Mouse (Mus musculus): ENCODE measurements at regions not wholly inside any gene's neighbourhood (a gene's known extent, or its start where the extent isn't known, plus 50 kb on each side); places are given as distances from the start of the nearest gene placed in this dataset.

DNA sequence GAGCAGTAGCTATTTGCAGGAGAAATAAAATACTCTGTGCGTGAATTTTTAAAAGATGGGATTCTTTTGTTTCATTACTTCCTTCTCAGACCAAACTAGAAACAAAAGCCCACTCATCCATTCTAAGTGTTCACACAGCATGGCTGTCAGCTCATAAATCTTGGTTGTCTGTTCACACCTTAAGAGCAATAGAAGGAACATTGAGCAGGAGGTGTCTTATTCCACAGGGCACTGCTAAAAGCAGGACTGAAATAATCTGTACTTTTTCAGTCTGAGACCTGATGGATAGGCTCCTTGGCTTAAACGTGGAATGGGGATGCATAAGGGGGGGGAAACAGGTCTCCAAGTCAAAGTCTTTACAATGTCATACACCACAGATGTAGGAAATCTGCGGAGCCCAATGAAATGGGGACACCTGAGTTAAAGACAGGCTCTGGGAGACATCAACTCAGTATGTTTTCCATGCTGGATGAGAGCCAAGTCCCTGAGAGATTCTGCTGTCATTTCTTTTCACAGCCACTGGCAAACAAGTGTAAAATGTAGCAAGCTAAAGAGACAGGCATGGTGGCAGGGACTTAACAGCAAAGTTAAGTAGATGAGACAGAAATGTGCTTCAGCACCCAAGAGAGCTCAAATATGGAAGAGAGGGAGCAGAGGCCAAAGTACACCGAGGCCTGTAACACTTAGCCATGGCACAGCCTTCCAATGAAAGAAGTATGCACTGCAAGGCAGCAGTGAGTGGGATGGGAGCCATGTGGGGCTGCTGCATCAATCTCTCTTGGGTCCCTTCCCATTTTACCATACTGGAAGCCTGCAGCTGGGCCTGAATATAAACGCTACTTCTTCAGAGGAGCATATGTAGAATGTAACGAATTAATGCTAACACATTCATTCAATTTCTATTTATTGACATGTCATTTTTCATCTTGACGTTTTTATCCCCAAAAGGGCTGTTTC is 2492.0 kb upstream of the Gm7489 start:
- WGBS, result 74% methylated on average over 7 of the region's 7 CpGs
- TF ChIP-seq POLR2A (IDR thresholded peaks at IDR 0.05; ENCODE audit: borderline replicate concordance, control insufficient read depth, low read depth, low read length) (no peak), CTCF (IDR thresholded peaks at IDR 0.05; ENCODE audit: control insufficient read depth, insufficient read depth, low read length) (no peak)
- H3K27ac ChIP-seq (ENCODE audit: control insufficient read depth, insufficient read depth, low read depth, low read length, poor library complexity), result no peak overlapping the region
- H3K4me1 ChIP-seq (ENCODE audit: control insufficient read depth, insufficient read depth, low read length), result no peaks in the 10 kb centered on the region
- H3K4me3 ChIP-seq (replicated peaks; ENCODE audit: control insufficient read depth, low read depth, low read length), result no peak overlapping the region

DNA sequence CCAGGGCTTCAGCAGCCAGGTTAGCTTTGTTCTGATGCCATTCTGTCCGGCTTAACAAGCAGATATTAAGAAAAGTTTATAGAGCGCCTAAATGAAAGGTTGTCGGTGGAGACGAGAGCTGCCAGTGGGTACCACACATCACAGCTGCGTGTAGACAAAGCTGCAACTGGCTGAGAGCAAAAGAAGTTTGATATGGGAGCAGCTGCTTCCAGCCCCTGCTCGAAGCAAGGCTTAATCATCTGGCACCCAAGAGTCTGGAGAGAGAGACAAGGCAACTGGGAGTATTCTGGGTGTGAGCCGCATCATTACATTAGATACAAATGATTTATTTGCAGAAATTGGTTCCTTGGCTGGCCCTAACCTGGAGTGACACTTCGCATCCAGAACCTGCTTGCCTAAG is 2488.7 kb upstream of the Gm7489 start:
- TF ChIP-seq CTCF (IDR thresholded peaks at IDR 0.05; ENCODE audit: control insufficient read depth, insufficient read depth, low read length) (no peak), POLR2A (IDR thresholded peaks at IDR 0.05; ENCODE audit: borderline replicate concordance, control insufficient read depth, low read depth, low read length) (no peak)
- no peaks in the 10 kb centered on the region for H3K4me1 ChIP-seq (ENCODE audit: control insufficient read depth, insufficient read depth, low read length)
- H3K4me3 ChIP-seq (replicated peaks; ENCODE audit: control insufficient read depth, low read depth, low read length), result no peak overlapping the region
- 83% methylated on average over 8 of the region's 8 CpGs for WGBS
- H3K27ac ChIP-seq (ENCODE audit: control insufficient read depth, insufficient read depth, low read depth, low read length, poor library complexity), result no peak overlapping the region

DNA sequence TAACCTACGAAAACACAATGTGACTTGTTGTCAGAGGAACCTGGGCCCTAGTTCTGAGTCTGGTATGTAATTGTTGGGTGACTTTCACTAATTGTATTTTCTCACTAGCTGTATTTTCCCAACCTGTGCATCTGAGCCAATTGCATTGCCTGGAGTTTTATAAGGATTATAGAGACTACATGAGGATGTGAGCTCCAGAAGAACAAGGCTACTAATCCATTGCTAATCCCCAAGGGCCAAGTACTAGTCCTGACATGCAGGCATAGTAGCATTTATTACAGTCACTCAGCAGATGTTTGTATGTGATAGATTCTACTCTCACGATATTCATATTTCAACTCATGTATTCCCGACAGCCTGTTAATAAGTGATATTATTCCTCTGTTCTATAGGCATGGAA is 2481.1 kb upstream of the Gm7489 start:
- WGBS, result 89% methylated on average over 3 of the region's 3 CpGs

DNA sequence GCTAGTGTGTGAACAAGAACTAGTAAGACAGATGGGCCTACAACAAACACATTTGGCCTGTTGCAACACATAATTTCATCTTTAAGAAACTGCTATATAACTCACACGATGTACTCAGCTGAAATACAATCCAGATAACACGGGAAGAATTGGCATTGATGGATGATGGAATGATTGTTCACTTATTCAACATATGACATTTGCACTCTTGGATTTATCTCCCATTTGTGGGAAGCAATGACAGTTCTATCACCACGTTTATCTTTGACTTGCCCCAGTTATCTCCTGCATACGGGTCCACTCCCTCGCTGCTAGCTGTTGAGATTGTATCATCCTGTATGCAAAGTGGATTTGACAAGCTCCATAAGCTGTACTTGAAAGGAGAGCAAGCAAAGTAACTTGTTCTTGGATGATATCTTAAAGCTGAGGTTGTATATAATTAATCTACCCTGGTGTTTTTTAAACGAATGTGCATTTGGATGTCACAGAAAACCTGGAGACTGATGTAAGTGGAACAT is 2474.9 kb upstream of the Gm7489 start:
- H3K4me3 ChIP-seq (replicated peaks; ENCODE audit: control insufficient read depth, low read depth, low read length), result no peak overlapping the region
- H3K27ac ChIP-seq (ENCODE audit: control insufficient read depth, insufficient read depth, low read depth, low read length, poor library complexity), result no peak overlapping the region
- TF ChIP-seq CTCF (IDR thresholded peaks at IDR 0.05; ENCODE audit: control insufficient read depth, insufficient read depth, low read length) (no peak), POLR2A (IDR thresholded peaks at IDR 0.05; ENCODE audit: borderline replicate concordance, control insufficient read depth, low read depth, low read length) (no peak)
- H3K4me1 ChIP-seq (ENCODE audit: control insufficient read depth, insufficient read depth, low read length), result no peaks in the 10 kb centered on the region
- 75% methylated on average over 6 of the region's 6 CpGs for WGBS

More for the DNA sequence above, 2481.1 kb upstream of the Gm7489 start:
- no peak overlapping the region for H3K4me3 ChIP-seq (replicated peaks; ENCODE audit: control insufficient read depth, low read depth, low read length)
- H3K4me1 ChIP-seq (ENCODE audit: control insufficient read depth, insufficient read depth, low read length), result no peaks in the 10 kb centered on the region
- H3K27ac ChIP-seq (ENCODE audit: control insufficient read depth, insufficient read depth, low read depth, low read length, poor library complexity), result no peak overlapping the region
- TF ChIP-seq CTCF (IDR thresholded peaks at IDR 0.05; ENCODE audit: control insufficient read depth, insufficient read depth, low read length) (no peak), POLR2A (IDR thresholded peaks at IDR 0.05; ENCODE audit: borderline replicate concordance, control insufficient read depth, low read depth, low read length) (no peak)

DNA sequence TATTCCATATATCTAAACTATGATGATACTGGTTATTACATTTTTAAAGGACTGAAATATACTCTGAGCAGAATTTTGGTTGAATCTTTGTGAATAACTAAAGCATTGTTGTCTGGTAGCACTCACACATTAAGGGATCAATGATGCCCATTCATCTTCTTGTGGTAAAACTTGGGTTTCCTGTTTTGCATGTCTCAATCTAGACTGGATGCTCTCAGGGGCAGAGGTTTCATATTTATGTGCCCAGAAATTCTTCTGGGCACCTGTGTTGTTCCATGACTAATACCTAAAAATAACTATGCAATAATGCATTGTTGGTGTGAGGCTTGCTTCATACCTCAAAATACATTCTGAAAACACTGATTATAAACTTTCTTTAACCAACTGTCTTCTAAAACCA is 2472.7 kb upstream of the Gm7489 start:
- no peak overlapping the region for H3K27ac ChIP-seq (ENCODE audit: control insufficient read depth, insufficient read depth, low read depth, low read length, poor library complexity)
- H3K4me3 ChIP-seq (replicated peaks; ENCODE audit: control insufficient read depth, low read depth, low read length), result no peak overlapping the region
- no peak for TF ChIP-seq POLR2A (IDR thresholded peaks at IDR 0.05; ENCODE audit: borderline replicate concordance, control insufficient read depth, low read depth, low read length)
- no peak for TF ChIP-seq CTCF (IDR thresholded peaks at IDR 0.05; ENCODE audit: control insufficient read depth, insufficient read depth, low read length)
- H3K4me1 ChIP-seq (ENCODE audit: control insufficient read depth, insufficient read depth, low read length), result no peaks in the 10 kb centered on the region

DNA sequence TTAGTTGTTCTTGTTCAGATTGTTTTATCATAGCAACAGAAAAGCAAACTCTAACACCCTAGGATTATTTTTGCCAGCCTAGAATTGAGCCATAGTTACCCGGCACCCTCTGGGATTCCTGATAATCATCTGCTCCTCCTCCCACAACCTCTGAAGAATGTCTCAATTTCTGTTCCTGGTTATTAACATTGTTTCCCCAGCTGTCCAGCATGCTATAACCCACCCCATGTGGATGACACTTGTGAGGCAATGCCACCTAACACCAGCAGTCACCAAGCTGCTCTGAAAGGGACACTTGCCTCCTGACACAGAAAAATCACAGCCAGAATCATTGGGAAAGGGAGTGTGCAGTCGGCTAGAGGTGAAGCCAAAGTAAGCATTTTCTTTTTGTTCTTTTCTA is 2442.1 kb upstream of the Gm7489 start:
- TF ChIP-seq POLR2A (IDR thresholded peaks at IDR 0.05; ENCODE audit: borderline replicate concordance, control insufficient read depth, low read depth, low read length), result no peak
- TF ChIP-seq CTCF (IDR thresholded peaks at IDR 0.05; ENCODE audit: control insufficient read depth, insufficient read depth, low read length), result no peak
- WGBS, result 79% methylated on average over 2 of the region's 2 CpGs
- Histone ChIP-seq H3K27ac (ENCODE audit: control insufficient read depth, insufficient read depth, low read depth, low read length, poor library complexity) (no peak overlapping the region), H3K4me1 (ENCODE audit: control insufficient read depth, insufficient read depth, low read length) (no peaks in the 10 kb centered on the region), H3K4me3 (replicated peaks; ENCODE audit: control insufficient read depth, low read depth, low read length) (no peak overlapping the region)

DNA sequence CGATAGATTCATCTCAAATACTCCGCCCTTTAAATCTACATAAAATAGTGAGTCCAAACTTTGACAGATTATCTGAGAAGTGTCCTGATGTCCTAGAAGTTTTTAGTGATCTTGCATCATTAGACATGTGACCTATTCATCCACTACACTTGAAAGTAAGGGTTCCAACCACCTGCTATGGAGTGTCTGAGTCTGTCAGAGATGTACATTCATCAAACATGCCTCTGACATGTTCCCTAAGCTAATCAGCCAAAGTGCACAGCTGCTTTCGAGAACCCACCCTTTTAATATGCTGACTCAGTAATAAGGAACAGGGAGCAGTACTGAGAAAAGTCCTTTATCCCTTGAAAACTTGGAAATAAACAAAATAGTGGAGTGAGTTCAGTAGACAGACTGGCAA is 2414.8 kb upstream of the Gm7489 start:
- no peak overlapping the region for H3K27ac ChIP-seq (ENCODE audit: control insufficient read depth, insufficient read depth, low read depth, low read length, poor library complexity)
- WGBS, result 71% methylated on average over 3 of the region's 3 CpGs
- no peak overlapping the region for H3K4me3 ChIP-seq (replicated peaks; ENCODE audit: control insufficient read depth, low read depth, low read length)
- H3K4me1 ChIP-seq (ENCODE audit: control insufficient read depth, insufficient read depth, low read length), result no peaks in the 10 kb centered on the region; the same call in 1 of the 2 replicates
- TF ChIP-seq POLR2A (IDR thresholded peaks at IDR 0.05; ENCODE audit: borderline replicate concordance, control insufficient read depth, low read depth, low read length) (no peak), CTCF (IDR thresholded peaks at IDR 0.05; ENCODE audit: control insufficient read depth, insufficient read depth, low read length) (no peak)

DNA sequence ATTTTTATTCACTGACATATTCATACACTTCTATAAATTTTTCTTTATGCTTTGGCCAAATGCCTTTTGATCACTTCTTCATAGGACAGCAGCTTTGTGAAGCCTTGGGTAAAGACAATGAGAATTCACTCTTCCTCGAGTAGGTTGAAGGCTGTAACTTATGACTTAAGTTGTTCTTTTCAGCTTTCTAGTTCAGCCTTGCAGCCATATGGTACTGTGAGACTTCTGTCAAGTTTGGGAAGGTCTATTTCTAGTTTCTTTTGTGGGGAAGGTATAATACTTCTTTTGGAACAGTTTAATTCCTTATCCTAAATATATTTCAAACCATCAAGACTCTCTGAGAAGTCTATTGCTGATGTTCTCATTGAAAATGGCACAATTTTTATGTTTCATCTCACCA is 2413.6 kb upstream of the Gm7489 start:
- H3K4me1 ChIP-seq (ENCODE audit: control insufficient read depth, insufficient read depth, low read length), result no peaks in the 10 kb centered on the region; the same call in 1 of the 2 replicates
- H3K27ac ChIP-seq (ENCODE audit: control insufficient read depth, insufficient read depth, low read depth, low read length, poor library complexity), result no peak overlapping the region
- 67% methylated on average over 1 of the region's 1 CpGs for WGBS
- TF ChIP-seq CTCF (IDR thresholded peaks at IDR 0.05; ENCODE audit: control insufficient read depth, insufficient read depth, low read length) (no peak), POLR2A (IDR thresholded peaks at IDR 0.05; ENCODE audit: borderline replicate concordance, control insufficient read depth, low read depth, low read length) (no peak)
- no peak overlapping the region for H3K4me3 ChIP-seq (replicated peaks; ENCODE audit: control insufficient read depth, low read depth, low read length)

Measured in bone marrow, adult 2 months (tissue).